Mouse (Mus musculus): ENCODE results near the gene Zbed5. TPM values are rescaled to one million over a fixed set of nuclear protein-coding genes. Genes with fewer than 3 reads are reported as not detected.

Gene Zbed5
- polyA plus RNA-seq, 1 experiment: 1.7 TPM

GRCm38 (mm10) chr5:129862325-129862724 is 33.2 kb upstream of the Zbed5 start:
- no peak for TF ChIP-seq SRF (IDR thresholded peaks at IDR 0.05; ENCODE audit: control insufficient read depth, insufficient read length, low read depth)
- TF ChIP-seq CEBPB (IDR thresholded peaks at IDR 0.05; ENCODE audit: insufficient read depth, poor library complexity, severe bottlenecking): no peak
- no peak for TF ChIP-seq REST (IDR thresholded peaks at IDR 0.05; ENCODE audit: insufficient read depth, insufficient read length)
- TF ChIP-seq USF1 (IDR thresholded peaks at IDR 0.05; ENCODE audit: low read depth): no peak
- TF ChIP-seq POLR2AphosphoS2 (IDR thresholded peaks at IDR 0.05; ENCODE audit: insufficient read length, low read depth): no peak
- TF ChIP-seq TCF3 (IDR thresholded peaks at IDR 0.05; ENCODE audit: insufficient read length, low read depth): no peak
- no peak for TF ChIP-seq MYOD1 (IDR thresholded peaks at IDR 0.05; ENCODE audit: control insufficient read depth in 1 of 3, insufficient read length in 2 of 3, low read depth in 2 of 3)
- Histone ChIP-seq H3K36me3 (ENCODE audit: control insufficient read depth, insufficient read depth) (peaks cover 6% of the 10 kb centered on the region), H3ac (ENCODE audit: control insufficient read depth, insufficient read length) (no peak overlapping the region), H3K79me2 (ENCODE audit: control insufficient read depth, insufficient read depth) (no peaks in the 10 kb centered on the region), H3K27me3 (ENCODE audit: control insufficient read depth, insufficient read depth, insufficient read length) (no peaks in the 10 kb centered on the region), H3K4me2 (ENCODE audit: low read depth) (no peak overlapping the region), H3K4me3 (no peak overlapping the region)

- Histone ChIP-seq H3K4me2 (ENCODE audit: low read depth) (no peak overlapping the region), H3K4me3 (no peak overlapping the region), H3ac (ENCODE audit: control insufficient read depth, insufficient read length) (no peak overlapping the region), H3K79me2 (ENCODE audit: control insufficient read depth, insufficient read depth) (no peaks in the 10 kb centered on the region), H3K27me3 (ENCODE audit: control insufficient read depth, insufficient read depth, insufficient read length) (no peaks in the 10 kb centered on the region), H3K36me3 (ENCODE audit: control insufficient read depth, insufficient read depth) (no peaks in the 10 kb centered on the region)
- TF ChIP-seq POLR2AphosphoS2 (IDR thresholded peaks at IDR 0.05; ENCODE audit: insufficient read length, low read depth): peak; percentile 10
- no peak for TF ChIP-seq MYOD1 (IDR thresholded peaks at IDR 0.05; ENCODE audit: control insufficient read depth in 1 of 3, insufficient read length in 2 of 3, low read depth in 2 of 3)
- TF ChIP-seq USF1 (IDR thresholded peaks at IDR 0.05; ENCODE audit: low read depth): no peak
These were observed 31.1 kb upstream of the Zbed5 start for GRCm38 (mm10) chr5:129864467-129864866.

- Histone ChIP-seq H3K27me3 (ENCODE audit: control insufficient read depth, insufficient read depth, insufficient read length) (no peaks in the 10 kb centered on the region), H3ac (ENCODE audit: control insufficient read depth, insufficient read length) (no peak overlapping the region), H3K79me2 (ENCODE audit: control insufficient read depth, insufficient read depth) (no peaks in the 10 kb centered on the region), H3K36me3 (ENCODE audit: control insufficient read depth, insufficient read depth) (no peaks in the 10 kb centered on the region), H3K4me2 (ENCODE audit: low read depth) (no peak overlapping the region), H3K4me3 (no peak overlapping the region)
- TF ChIP-seq POLR2AphosphoS2 (IDR thresholded peaks at IDR 0.05; ENCODE audit: insufficient read length, low read depth): no peak
- TF ChIP-seq POLR2A (IDR thresholded peaks at IDR 0.05; ENCODE audit: insufficient read length, low read depth): no peak
- TF ChIP-seq E2F4 (IDR thresholded peaks at IDR 0.05; ENCODE audit: insufficient read depth): no peak
- no peak for TF ChIP-seq TCF3 (IDR thresholded peaks at IDR 0.05; ENCODE audit: insufficient read length, low read depth)
- TF ChIP-seq MYOG (IDR thresholded peaks at IDR 0.05; ENCODE audit: control insufficient read depth in 1 of 3, insufficient read depth in 1 of 3, insufficient read length in 2 of 3, low read depth in 2 of 3): no peak
- TF ChIP-seq SRF (IDR thresholded peaks at IDR 0.05; ENCODE audit: control insufficient read depth, insufficient read length, low read depth): no peak
- no peak for TF ChIP-seq MYOD1 (IDR thresholded peaks at IDR 0.05; ENCODE audit: control insufficient read depth in 1 of 3, insufficient read length in 2 of 3, low read depth in 2 of 3)
- no peak for TF ChIP-seq TCF12 (IDR thresholded peaks at IDR 0.05; ENCODE audit: insufficient read depth, poor library complexity, severe bottlenecking)
- TF ChIP-seq USF1 (IDR thresholded peaks at IDR 0.05; ENCODE audit: low read depth): no peak
- TF ChIP-seq MAX (IDR thresholded peaks at IDR 0.05; ENCODE audit: low read depth): no peak
- no peak for TF ChIP-seq CEBPB (IDR thresholded peaks at IDR 0.05; ENCODE audit: insufficient read depth, poor library complexity, severe bottlenecking)
- TF ChIP-seq REST (IDR thresholded peaks at IDR 0.05; ENCODE audit: insufficient read depth, insufficient read length): no peak
These were observed 29.7 kb upstream of the Zbed5 start for GRCm38 (mm10) chr5:129865841-129866240.

GRCm38 (mm10) chr5:129869238-129869995 is 26.1 kb upstream of the Zbed5 start:
- H3ac ChIP-seq (ENCODE audit: control insufficient read depth, insufficient read length): no peak overlapping the region
- H3K79me2 ChIP-seq (ENCODE audit: control insufficient read depth, insufficient read depth): no peaks in the 10 kb centered on the region
- TF ChIP-seq CEBPB (IDR thresholded peaks at IDR 0.05; ENCODE audit: insufficient read depth, poor library complexity, severe bottlenecking): no peak
- TF ChIP-seq E2F4 (IDR thresholded peaks at IDR 0.05; ENCODE audit: insufficient read depth): no peak
- no peak for TF ChIP-seq TCF12 (IDR thresholded peaks at IDR 0.05; ENCODE audit: insufficient read depth, poor library complexity, severe bottlenecking)
- TF ChIP-seq MYOD1 (IDR thresholded peaks at IDR 0.05; ENCODE audit: control insufficient read depth in 1 of 3, insufficient read length in 2 of 3, low read depth in 2 of 3): no peak
- TF ChIP-seq POLR2A (IDR thresholded peaks at IDR 0.05; ENCODE audit: insufficient read length, low read depth): no peak
- TF ChIP-seq REST (IDR thresholded peaks at IDR 0.05; ENCODE audit: insufficient read depth, insufficient read length): no peak
- no peak for TF ChIP-seq POLR2AphosphoS2 (IDR thresholded peaks at IDR 0.05; ENCODE audit: insufficient read length, low read depth)
- TF ChIP-seq SRF (IDR thresholded peaks at IDR 0.05; ENCODE audit: control insufficient read depth, insufficient read length, low read depth): no peak
- TF ChIP-seq MYOG (IDR thresholded peaks at IDR 0.05; ENCODE audit: control insufficient read depth in 1 of 3, insufficient read depth in 1 of 3, insufficient read length in 2 of 3, low read depth in 2 of 3): no peak
- TF ChIP-seq TCF3 (IDR thresholded peaks at IDR 0.05; ENCODE audit: insufficient read length, low read depth): no peak
- TF ChIP-seq USF1 (IDR thresholded peaks at IDR 0.05; ENCODE audit: low read depth): no peak
- no peak for TF ChIP-seq MAX (IDR thresholded peaks at IDR 0.05; ENCODE audit: low read depth)
- H3K4me3 ChIP-seq: no peak overlapping the region
- no peaks in the 10 kb centered on the region for H3K36me3 ChIP-seq (ENCODE audit: control insufficient read depth, insufficient read depth)
- no peaks in the 10 kb centered on the region for H3K27me3 ChIP-seq (ENCODE audit: control insufficient read depth, insufficient read depth, insufficient read length)
- no peak overlapping the region for H3K4me2 ChIP-seq (ENCODE audit: low read depth)

- TF ChIP-seq CEBPB (IDR thresholded peaks at IDR 0.05; ENCODE audit: insufficient read depth, poor library complexity, severe bottlenecking) (no peak), MAX (IDR thresholded peaks at IDR 0.05; ENCODE audit: low read depth) (no peak), E2F4 (IDR thresholded peaks at IDR 0.05; ENCODE audit: insufficient read depth) (no peak)
- H3ac ChIP-seq (ENCODE audit: control insufficient read depth, insufficient read length): no peak overlapping the region
- H3K36me3 ChIP-seq (ENCODE audit: control insufficient read depth, insufficient read depth): no peaks in the 10 kb centered on the region
- H3K79me2 ChIP-seq (ENCODE audit: control insufficient read depth, insufficient read depth): no peaks in the 10 kb centered on the region
- no peak overlapping the region for H3K4me3 ChIP-seq
- no peak overlapping the region for H3K4me2 ChIP-seq (ENCODE audit: low read depth)
- no peaks in the 10 kb centered on the region for H3K27me3 ChIP-seq (ENCODE audit: control insufficient read depth, insufficient read depth, insufficient read length)
These were observed 24.3 kb upstream of the Zbed5 start for GRCm38 (mm10) chr5:129871238-129871637.

All from myocyte (in vitro differentiated cells).